Mouse (Mus musculus) cerebellum, postnatal 25 days (tissue): ENCODE data around the gene Agtr2.
"Not testable (repeated sequence)": the region's sequence is repeated elsewhere in the genome, so short reads cannot be mapped to it uniquely, and the experiment has no call there.

Experiments used
- DNase-seq, 2 experiments: peaks; one replicate each; pipeline ENCODE4 v3.0.0; 2021; ENCODE audit warnings: mixed read lengths in 2 of 2

The Agtr2 gene

GRCm38 (mm10) chrX:21484414-21484813 lies at the start of gene Agtr2:
Agtr2 (plus strand) TSS chrX:21484544.
- DNase-seq = no peak

GRCm38 (mm10) chrX:21452519-21452918 lies 31.8 kb upstream of the Agtr2 start:
- no peak for DNase-seq

DNA sequence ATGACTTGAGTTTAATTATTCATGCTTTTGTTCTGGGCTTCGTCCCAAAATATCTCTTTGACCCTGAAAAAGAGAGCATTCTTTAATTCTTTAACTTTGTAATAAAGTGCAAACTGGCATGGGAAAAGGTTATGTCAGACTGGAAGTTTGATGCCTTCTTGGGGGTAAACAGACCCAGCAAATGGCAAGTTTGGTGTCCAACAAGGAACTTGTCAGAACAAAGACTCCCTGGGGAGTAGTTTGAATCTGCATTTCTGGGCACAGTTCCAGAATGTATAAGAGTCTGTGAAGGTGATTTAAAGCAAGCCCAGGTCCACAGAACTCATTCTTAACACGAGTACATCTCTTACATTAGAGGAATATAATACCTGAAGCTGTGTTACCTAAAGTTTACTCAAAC lies 3.8 kb downstream of the Agtr2 start:
- DNase-seq = no peak

GRCm38 (mm10) chrX:21500242-21500641 lies 15.9 kb downstream of the Agtr2 start:
- DNase-seq = no peak

GRCm38 (mm10) chrX:21507333-21507732 lies 23.0 kb downstream of the Agtr2 start:
- not testable (repeated sequence) for DNase-seq

DNA sequence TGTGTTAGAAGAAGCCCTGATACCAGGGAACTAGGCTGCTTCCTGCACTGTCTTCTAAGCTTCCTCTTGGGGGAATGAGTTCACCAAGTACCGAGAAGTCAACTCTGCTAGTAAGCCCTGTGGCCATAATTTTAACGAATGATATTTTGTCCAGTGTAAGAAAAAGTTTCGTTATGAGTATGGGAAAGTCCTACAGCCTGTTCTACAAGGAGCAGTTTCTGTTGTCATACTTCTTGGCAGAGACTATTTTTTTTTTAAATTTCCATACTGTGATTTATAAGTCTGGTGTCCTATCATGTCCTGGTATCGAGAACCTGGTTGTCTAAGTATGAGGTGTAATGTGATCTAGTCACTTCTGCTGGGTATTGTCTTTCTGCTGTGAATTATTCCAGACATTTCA lies 38.2 kb downstream of the Agtr2 start:
- no peak for DNase-seq
